Mouse (Mus musculus): ENCODE results near the gene Cdh1. TPM values are rescaled to one million over a fixed set of nuclear protein-coding genes. Genes with fewer than 3 reads are reported as not detected.

The Cdh1 gene
- polyA plus RNA-seq (2014; fragmentation: Nextera tagmentation; extraction: Ambion mirVana), result 19.8 and 20.9 TPM in 2 replicates

- Histone ChIP-seq H3K4me2 (ENCODE audit: low read depth, low read length) (peak within 1 kb of the TSS; percentile 89), H3K4me1 (ENCODE audit: control insufficient read depth, insufficient read depth, low read length) (peaks cover 7% of the 10 kb centered on the region), H3K9me3 (replicated peaks; ENCODE audit: control insufficient read depth, low read length) (no peaks in the 10 kb centered on the region), H3K27ac (replicated peaks; ENCODE audit: low read depth, low read length) (no peak within 1 kb of the TSS), H3K36me3 (replicated peaks; ENCODE audit: control insufficient read depth, insufficient read depth, low read depth, low read length) (no peaks in the 10 kb centered on the region), H3K27me3 (ENCODE audit: control insufficient read depth, insufficient read depth, low read length) (peaks cover 43% of the 10 kb centered on the region), H3K4me3 (ENCODE audit: low read depth, low read length) (peak within 1 kb of the TSS; percentile 48), H3K9ac (replicated peaks; ENCODE audit: low read length) (peak within 1 kb of the TSS; percentile 41)
- DNase-seq (ENCODE audit: low spot score) (peak; percentile 70), ATAC-seq (replicated peaks; ENCODE audit: insufficient number of reproducible peaks, low FRiP score, low TSS enrichment, low read depth) (peak; percentile 66; the same call in 1 of the 2 replicates)
- WGBS, result 1% methylated on average over 52 of the region's 53 CpGs
Observed at GRCm38 (mm10) chr8:106603131-106603819, at the start of gene Cdh1. Gene Cdh1, plus strand, starts transcription at chr8:106603351.

GRCm38 (mm10) chr8:106554011-106554410 lies 49.1 kb upstream of the Cdh1 start:
- 93% methylated on average over 5 of the region's 5 CpGs for WGBS

GRCm38 (mm10) chr8:106556068-106556645 lies 47.0 kb upstream of the Cdh1 start:
- ATAC-seq (replicated peaks; ENCODE audit: insufficient number of reproducible peaks, low FRiP score, low TSS enrichment, low read depth) (no peak), DNase-seq (ENCODE audit: low spot score) (no peak)
- Histone ChIP-seq H3K4me2 (ENCODE audit: low read depth, low read length) (no peak overlapping the region), H3K27ac (replicated peaks; ENCODE audit: low read depth, low read length) (no peak overlapping the region), H3K9me3 (replicated peaks; ENCODE audit: control insufficient read depth, low read length) (0 out of 2 replicates have a peak, but pooled peaks cover 3% of the 10 kb centered on the region), H3K36me3 (replicated peaks; ENCODE audit: control insufficient read depth, insufficient read depth, low read depth, low read length) (no peaks in the 10 kb centered on the region), H3K27me3 (ENCODE audit: control insufficient read depth, insufficient read depth, low read length) (no peaks in the 10 kb centered on the region), H3K4me1 (ENCODE audit: control insufficient read depth, insufficient read depth, low read length) (no peaks in the 10 kb centered on the region), H3K9ac (replicated peaks; ENCODE audit: low read length) (no peak overlapping the region), H3K4me3 (ENCODE audit: low read depth, low read length) (no peak overlapping the region)
- 70% methylated on average over 6 of the region's 7 CpGs for WGBS

More at GRCm38 (mm10) chr8:106554011-106554410, 49.1 kb upstream of the Cdh1 start:
- ATAC-seq (replicated peaks; ENCODE audit: insufficient number of reproducible peaks, low FRiP score, low TSS enrichment, low read depth) (no peak), DNase-seq (ENCODE audit: low spot score) (no peak)
- H3K36me3 ChIP-seq (replicated peaks; ENCODE audit: control insufficient read depth, insufficient read depth, low read depth, low read length), result no peaks in the 10 kb centered on the region
- no peak overlapping the region for H3K9ac ChIP-seq (replicated peaks; ENCODE audit: low read length)
- H3K27ac ChIP-seq (replicated peaks; ENCODE audit: low read depth, low read length), result no peak overlapping the region
- 0 out of 2 replicates have a peak, but pooled peaks cover 3% of the 10 kb centered on the region for H3K9me3 ChIP-seq (replicated peaks; ENCODE audit: control insufficient read depth, low read length)
- no peak overlapping the region for H3K4me3 ChIP-seq (ENCODE audit: low read depth, low read length)
- H3K27me3 ChIP-seq (ENCODE audit: control insufficient read depth, insufficient read depth, low read length), result no peaks in the 10 kb centered on the region
- no peak overlapping the region for H3K4me2 ChIP-seq (ENCODE audit: low read depth, low read length)
- H3K4me1 ChIP-seq (ENCODE audit: control insufficient read depth, insufficient read depth, low read length), result no peaks in the 10 kb centered on the region

GRCm38 (mm10) chr8:106559844-106560243 lies 43.3 kb upstream of the Cdh1 start:
- Histone ChIP-seq H3K9ac (replicated peaks; ENCODE audit: low read length) (no peak overlapping the region), H3K27ac (replicated peaks; ENCODE audit: low read depth, low read length) (no peak overlapping the region), H3K36me3 (replicated peaks; ENCODE audit: control insufficient read depth, insufficient read depth, low read depth, low read length) (no peaks in the 10 kb centered on the region), H3K4me2 (ENCODE audit: low read depth, low read length) (no peak overlapping the region), H3K4me1 (ENCODE audit: control insufficient read depth, insufficient read depth, low read length) (no peaks in the 10 kb centered on the region), H3K4me3 (ENCODE audit: low read depth, low read length) (no peak overlapping the region), H3K27me3 (ENCODE audit: control insufficient read depth, insufficient read depth, low read length) (no peaks in the 10 kb centered on the region), H3K9me3 (replicated peaks; ENCODE audit: control insufficient read depth, low read length) (0 out of 2 replicates have a peak, but pooled peaks cover 3% of the 10 kb centered on the region)
- 61% methylated on average over 9 of the region's 9 CpGs for WGBS
- ATAC-seq (replicated peaks; ENCODE audit: insufficient number of reproducible peaks, low FRiP score, low TSS enrichment, low read depth) (no peak), DNase-seq (ENCODE audit: low spot score) (no peak)

GRCm38 (mm10) chr8:106561097-106561865 lies 41.9 kb upstream of the Cdh1 start:
- ATAC-seq (replicated peaks; ENCODE audit: insufficient number of reproducible peaks, low FRiP score, low TSS enrichment, low read depth) (0 out of 2 replicates have a peak, but pooled peaks have one; percentile 39), DNase-seq (ENCODE audit: low spot score) (peak; percentile 74)
- Histone ChIP-seq H3K4me2 (ENCODE audit: low read depth, low read length) (no peak overlapping the region), H3K9me3 (replicated peaks; ENCODE audit: control insufficient read depth, low read length) (0 out of 2 replicates have a peak, but pooled peaks cover 3% of the 10 kb centered on the region), H3K4me3 (ENCODE audit: low read depth, low read length) (no peak overlapping the region), H3K27me3 (ENCODE audit: control insufficient read depth, insufficient read depth, low read length) (no peaks in the 10 kb centered on the region), H3K36me3 (replicated peaks; ENCODE audit: control insufficient read depth, insufficient read depth, low read depth, low read length) (no peaks in the 10 kb centered on the region), H3K4me1 (ENCODE audit: control insufficient read depth, insufficient read depth, low read length) (no peaks in the 10 kb centered on the region), H3K27ac (replicated peaks; ENCODE audit: low read depth, low read length) (no peak overlapping the region), H3K9ac (replicated peaks; ENCODE audit: low read length) (no peak overlapping the region)
- 31% methylated on average over 21 of the region's 21 CpGs for WGBS

- no peaks in the 10 kb centered on the region for H3K4me1 ChIP-seq (ENCODE audit: control insufficient read depth, insufficient read depth, low read length)
- ATAC-seq (replicated peaks; ENCODE audit: insufficient number of reproducible peaks, low FRiP score, low TSS enrichment, low read depth) (no peak), DNase-seq (ENCODE audit: low spot score) (peak; percentile 49)
- H3K27me3 ChIP-seq (ENCODE audit: control insufficient read depth, insufficient read depth, low read length), result no peaks in the 10 kb centered on the region
- H3K27ac ChIP-seq (replicated peaks; ENCODE audit: low read depth, low read length), result no peak overlapping the region
- H3K4me3 ChIP-seq (ENCODE audit: low read depth, low read length), result no peak overlapping the region
- no peak overlapping the region for H3K4me2 ChIP-seq (ENCODE audit: low read depth, low read length)
- no peaks in the 10 kb centered on the region for H3K36me3 ChIP-seq (replicated peaks; ENCODE audit: control insufficient read depth, insufficient read depth, low read depth, low read length)
- WGBS, result 69% methylated on average over 3 of the region's 3 CpGs
- no peaks in the 10 kb centered on the region for H3K9me3 ChIP-seq (replicated peaks; ENCODE audit: control insufficient read depth, low read length)
- no peak overlapping the region for H3K9ac ChIP-seq (replicated peaks; ENCODE audit: low read length)
Observed at GRCm38 (mm10) chr8:106563691-106564182, 39.4 kb upstream of the Cdh1 start.

- Histone ChIP-seq H3K4me3 (ENCODE audit: low read depth, low read length) (no peak overlapping the region), H3K4me2 (ENCODE audit: low read depth, low read length) (no peak overlapping the region), H3K27me3 (ENCODE audit: control insufficient read depth, insufficient read depth, low read length) (no peaks in the 10 kb centered on the region), H3K9ac (replicated peaks; ENCODE audit: low read length) (no peak overlapping the region), H3K36me3 (replicated peaks; ENCODE audit: control insufficient read depth, insufficient read depth, low read depth, low read length) (no peaks in the 10 kb centered on the region), H3K27ac (replicated peaks; ENCODE audit: low read depth, low read length) (no peak overlapping the region), H3K4me1 (ENCODE audit: control insufficient read depth, insufficient read depth, low read length) (no peaks in the 10 kb centered on the region), H3K9me3 (replicated peaks; ENCODE audit: control insufficient read depth, low read length) (no peaks in the 10 kb centered on the region)
- DNase-seq (ENCODE audit: low spot score) (no peak), ATAC-seq (replicated peaks; ENCODE audit: insufficient number of reproducible peaks, low FRiP score, low TSS enrichment, low read depth) (peak; percentile 48; the same call in 1 of the 2 replicates)
- WGBS, result 63% methylated on average over 6 of the region's 7 CpGs
Observed at GRCm38 (mm10) chr8:106569006-106569405, 34.1 kb upstream of the Cdh1 start.

Measured in embryonic facial prominence, embryonic 11.5 days (tissue).